Mouse (Mus musculus) urinary bladder, adult 2 months (tissue): ENCODE results near the gene Zfp871. TPM values are rescaled to one million over a fixed set of nuclear protein-coding genes. Genes with fewer than 3 reads are reported as not detected.
"Not testable (repeated sequence)": the region's sequence is repeated elsewhere in the genome, so short reads cannot be mapped to it uniquely, and the experiment has no call there.

Experiments
- DNase-seq: peaks from one replicate; pipeline ENCODE4 v3.0.0; 2022; ENCODE audit warnings: low spot score
- polyA plus RNA-seq: library from polyadenylated mRNA; depleted of rRNA; stranded (reverse); fragments of >200 nt; gene quantifications from 2 replicates; pipeline ENCODE4 v1.2.3, GENCODE M21; 2012; rRNA removed

Zfp871 gene
- polyA plus RNA-seq, 1 experiment = 22.0 TPM

DNA sequence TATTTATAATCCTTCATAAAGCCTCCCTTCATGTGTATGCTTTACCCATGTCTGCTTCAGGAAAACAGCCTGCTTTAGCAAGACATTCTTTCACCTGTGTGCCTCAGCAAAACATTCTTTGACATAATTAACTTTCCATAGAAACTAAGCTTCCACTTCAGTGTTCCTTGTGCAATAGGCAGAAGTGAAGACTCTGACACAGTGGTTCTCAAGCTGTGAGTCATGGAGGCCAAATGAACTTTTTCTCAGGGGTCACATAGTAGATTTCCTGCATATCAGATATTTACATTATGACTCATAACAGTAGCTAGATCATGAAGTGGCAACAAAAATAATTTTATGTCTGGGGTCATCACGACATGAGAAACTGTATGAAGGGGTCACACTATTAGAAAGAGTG, 49.7 kb downstream of the Zfp871 start:
- no peak for DNase-seq

DNA sequence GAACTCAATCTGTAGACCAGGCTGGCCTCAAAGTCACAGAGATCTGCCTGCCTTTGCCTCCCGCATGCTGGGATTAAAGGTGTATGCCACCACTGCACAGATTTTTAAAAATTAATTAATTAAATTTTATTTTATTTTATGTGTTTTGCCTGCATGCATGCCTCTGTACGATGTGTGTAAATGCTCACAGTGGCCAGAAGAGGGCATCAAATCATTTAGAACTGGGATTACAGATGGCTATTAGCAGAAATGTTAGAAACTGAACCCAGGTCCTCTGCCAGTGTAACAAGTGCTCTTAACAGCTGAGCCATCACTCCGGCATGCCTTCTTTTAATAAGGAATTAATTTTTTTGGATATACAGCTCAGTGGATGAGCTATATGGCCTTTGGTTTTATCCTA, 59.1 kb downstream of the Zfp871 start:
- no peak for DNase-seq

DNA sequence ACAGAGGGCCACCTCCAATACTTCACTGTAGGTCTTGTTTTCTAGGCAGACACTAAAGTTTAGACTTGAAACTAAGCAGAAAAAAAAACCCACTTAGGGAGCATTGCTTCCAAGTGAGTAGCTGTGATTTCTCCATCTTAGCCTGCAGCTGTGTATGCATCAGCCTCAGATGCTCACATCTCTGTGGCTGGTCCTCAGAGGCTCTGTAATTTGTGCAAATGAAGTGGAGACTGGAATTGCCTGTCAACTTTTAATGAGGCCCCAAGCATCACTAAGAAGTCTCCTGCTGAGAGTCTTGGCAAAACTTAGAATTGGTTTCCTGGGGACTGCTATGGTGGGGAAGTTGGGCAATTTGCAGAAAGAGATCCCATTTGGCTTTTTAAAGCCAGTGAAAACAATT, 61.7 kb downstream of the Zfp871 start:
- DNase-seq = not testable (repeated sequence)

DNA sequence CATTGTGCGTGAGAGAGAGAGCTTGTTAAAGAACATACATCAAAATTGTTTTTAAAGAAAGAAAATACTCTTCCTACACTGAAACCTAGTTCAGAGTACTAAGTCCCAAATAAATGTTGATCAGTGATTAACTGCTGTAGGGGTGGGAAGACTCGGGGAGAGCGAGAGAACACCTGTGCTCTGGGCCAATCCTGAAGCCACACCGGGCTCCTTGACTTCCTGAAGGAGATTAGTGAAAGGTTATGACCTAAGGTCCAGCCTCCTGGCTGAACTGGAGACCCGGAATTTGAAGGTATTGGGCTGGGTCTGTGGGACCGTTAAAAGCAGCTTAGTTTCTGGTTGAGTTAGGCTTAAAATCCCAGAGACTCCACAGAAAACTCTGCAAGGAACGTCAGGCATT, 65.3 kb downstream of the Zfp871 start:
- no peak for DNase-seq

DNA sequence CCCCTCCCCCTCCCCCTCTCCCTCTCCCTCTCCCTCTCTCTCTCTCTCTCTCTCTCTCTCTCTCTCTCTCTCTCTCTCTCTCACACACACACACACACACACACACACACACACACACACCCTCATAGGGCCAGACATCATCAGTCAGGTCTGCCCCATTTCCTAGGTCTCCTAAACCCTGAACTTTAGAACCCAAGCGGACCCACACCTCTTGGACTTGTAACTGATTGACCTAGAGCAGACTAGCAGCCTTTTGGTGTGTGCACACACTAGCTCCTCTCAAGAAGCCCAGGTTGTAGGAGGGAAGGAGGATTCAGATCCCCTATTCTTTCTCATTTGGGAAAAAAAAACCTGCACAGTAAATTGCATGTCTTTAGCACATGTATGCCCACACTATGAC, 65.9 kb downstream of the Zfp871 start:
- DNase-seq = not testable (repeated sequence)

Other genes starting within 250 kb of the Zfp871 start
- gene Cyp4f37, start 167.0 kb downstream of the Zfp871 start, polyA plus RNA-seq = 0.01 TPM in 1 of 2 replicates, not detected in the other
- gene Cyp4f40, start 129.4 kb downstream of the Zfp871 start, polyA plus RNA-seq = 0.19 and 0.50 TPM in 2 replicates
- 140 and 204 TPM in 2 replicates for gene Cyp4f15, start 102.7 kb downstream of the Zfp871 start, polyA plus RNA-seq
- 4.5 and 5.2 TPM in 2 replicates for gene Zfp811, start 21.6 kb upstream of the Zfp871 start, polyA plus RNA-seq
- 5.5 and 7.2 TPM in 2 replicates for gene Zfp799, start 42.0 kb upstream of the Zfp871 start, polyA plus RNA-seq
- 3.6 and 4.8 TPM in 2 replicates for gene Zfp870, start 103.4 kb upstream of the Zfp871 start, polyA plus RNA-seq
- gene Cyp4f14, start 129.1 kb upstream of the Zfp871 start, polyA plus RNA-seq = 0.10 and 0.12 TPM in 2 replicates
- gene Cyp4f13, start 159.1 kb upstream of the Zfp871 start, polyA plus RNA-seq = 66.3 and 73.1 TPM in 2 replicates
- 5.3 and 6.5 TPM in 2 replicates for gene Zfp472, start 177.5 kb upstream of the Zfp871 start, polyA plus RNA-seq
- 8.0 and 8.6 TPM in 2 replicates for gene Zfp952, start 204.8 kb upstream of the Zfp871 start, polyA plus RNA-seq
- 4.9 and 5.1 TPM in 2 replicates for gene Zfp763, start 245.1 kb upstream of the Zfp871 start, polyA plus RNA-seq